Mouse (Mus musculus) left cerebral cortex, adult 9 months (tissue): ENCODE measurements around the gene Strip1.

Experiments used
- DNase-seq, 2 experiments: peaks; one replicate each; pipeline ENCODE4 v3.0.0; 2022; ENCODE audit warnings: low spot score in 2 of 2

Gene Strip1

DNA sequence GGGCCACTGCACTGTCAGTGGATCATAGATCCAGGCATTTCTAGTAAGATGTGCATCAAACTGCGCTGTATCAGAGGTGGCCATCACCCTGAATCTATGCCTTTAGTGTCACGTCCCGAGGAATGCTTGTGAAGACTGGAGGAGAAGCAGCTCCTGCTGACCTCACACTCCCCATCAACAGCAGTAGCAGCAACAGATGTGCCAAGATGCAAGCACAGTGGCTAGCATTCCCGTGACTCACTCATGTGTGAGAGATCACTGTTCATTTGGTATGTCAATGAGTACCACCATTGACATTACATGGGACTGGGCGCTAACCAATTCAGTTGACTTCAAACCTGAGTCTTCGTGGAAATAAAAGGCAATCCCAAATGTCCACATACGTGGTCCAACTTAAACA, 3.9 kb downstream of the Strip1 start:
- DNase-seq = no peak

DNA sequence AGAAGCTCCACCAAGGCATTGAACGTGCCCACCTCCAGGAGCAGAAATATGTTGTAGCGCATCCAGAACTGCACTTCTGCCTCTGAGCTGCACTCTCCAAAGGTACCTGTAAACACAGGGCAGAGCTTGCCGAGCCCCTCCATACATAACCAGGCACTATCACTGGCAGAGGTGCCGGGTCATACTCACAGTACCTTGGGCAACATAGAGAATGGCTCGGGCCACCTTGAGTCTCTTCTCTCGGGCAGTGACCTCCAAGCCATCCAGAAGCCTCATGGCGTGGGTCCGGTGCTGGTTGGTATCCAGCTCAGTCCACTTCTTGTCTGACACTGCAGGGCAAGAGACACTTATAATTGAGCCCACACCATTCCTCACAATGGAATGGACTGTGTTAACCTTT, 4.7 kb downstream of the Strip1 start:
- DNase-seq = no peak

DNA sequence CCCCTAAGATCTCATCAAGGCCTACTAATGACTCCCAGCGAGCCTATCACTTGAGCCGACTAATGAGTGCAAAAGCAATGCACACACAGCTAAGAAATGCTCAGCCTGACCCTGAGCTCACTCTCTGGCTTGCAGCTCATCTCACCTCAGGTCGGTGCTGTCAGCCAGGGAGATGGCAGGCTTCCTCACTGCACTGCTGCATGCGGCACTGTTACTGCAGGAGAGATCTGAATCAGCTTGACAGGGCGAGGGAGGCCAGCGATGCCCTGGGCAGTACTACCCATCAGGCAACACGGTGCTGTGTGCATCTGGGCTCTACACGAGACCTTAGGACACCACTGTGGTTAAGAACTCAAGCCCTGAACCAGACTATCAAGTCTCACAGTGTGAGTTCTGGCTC, 6.0 kb downstream of the Strip1 start:
- DNase-seq = no peak

DNA sequence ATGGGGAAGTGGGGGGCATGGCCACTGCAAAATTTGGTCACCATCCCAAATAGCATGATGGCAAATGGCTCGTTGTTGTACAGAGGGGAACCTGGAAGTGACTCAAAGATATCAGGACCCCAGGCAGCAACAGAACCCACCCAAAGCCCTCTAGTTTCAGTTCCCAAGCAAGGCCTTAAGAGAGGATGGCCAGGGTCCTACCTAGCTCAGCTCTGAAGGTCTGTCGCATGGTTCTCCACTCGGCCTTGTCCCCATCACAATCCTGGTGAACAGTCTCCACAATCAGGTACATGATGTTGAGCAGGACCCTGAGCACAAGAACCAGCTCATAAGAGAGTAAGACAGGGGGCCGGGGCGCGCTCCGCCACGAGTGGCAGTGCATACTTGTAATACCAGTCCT, 7.1 kb downstream of the Strip1 start:
- DNase-seq = no peak

DNA sequence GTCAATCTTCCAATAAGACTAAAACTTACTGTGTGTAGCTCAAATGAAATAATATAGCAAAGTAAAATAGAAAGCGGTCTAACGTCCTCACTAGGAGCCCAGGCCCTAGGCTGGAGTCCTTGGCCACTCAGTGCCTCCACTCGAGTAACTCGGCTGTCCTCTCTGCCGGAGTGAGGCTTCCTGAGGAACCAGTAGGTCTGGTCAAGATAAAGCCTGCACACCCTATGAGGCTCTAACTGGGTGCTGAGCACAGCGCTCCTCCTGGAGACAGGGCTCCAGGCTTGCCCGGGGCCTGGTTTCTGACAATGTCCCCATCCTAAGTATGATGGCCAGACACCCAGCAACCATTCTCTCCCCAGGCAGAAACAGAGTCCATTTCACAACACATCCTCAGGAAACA, 9.0 kb downstream of the Strip1 start:
- DNase-seq = no peak

DNA sequence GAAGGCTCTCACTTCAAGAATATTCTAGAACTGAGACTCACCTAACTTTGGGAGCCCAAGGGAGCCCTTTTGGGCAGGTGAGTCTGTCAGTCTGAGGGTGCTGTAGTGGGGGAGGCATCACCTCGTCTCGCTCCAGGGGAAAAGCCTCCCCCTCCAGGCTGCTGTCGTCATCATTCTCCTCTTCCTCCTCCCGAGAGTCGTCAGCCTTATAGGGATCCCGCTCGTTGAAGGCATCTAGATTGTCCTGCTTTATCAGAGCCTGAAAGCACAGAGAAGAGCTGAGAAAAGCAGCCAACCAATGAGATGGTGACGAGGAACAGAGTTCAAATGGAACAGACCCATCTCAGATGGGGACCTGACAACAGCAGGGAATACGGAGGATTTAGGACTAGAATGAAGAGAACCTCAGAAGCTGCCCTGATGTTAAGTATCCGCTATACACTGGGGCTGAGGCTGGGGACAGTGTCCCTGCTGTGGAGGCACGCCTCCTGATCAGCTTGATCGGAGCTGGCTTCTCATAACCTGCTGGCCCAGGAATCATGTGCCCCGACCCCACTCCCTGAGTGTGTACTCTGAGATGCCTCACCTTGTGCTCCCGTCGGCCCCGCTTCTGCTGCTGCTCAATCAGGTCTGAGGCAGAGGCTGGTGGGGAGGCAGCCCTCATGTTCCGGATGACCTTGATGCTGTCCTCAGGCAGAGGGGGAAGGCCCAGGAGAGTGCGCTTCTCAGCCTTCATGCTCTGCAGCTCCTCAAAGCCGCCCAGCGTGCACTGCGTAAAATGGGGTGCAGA, 10.0 kb downstream of the Strip1 start:
- DNase-seq = no peak

DNA sequence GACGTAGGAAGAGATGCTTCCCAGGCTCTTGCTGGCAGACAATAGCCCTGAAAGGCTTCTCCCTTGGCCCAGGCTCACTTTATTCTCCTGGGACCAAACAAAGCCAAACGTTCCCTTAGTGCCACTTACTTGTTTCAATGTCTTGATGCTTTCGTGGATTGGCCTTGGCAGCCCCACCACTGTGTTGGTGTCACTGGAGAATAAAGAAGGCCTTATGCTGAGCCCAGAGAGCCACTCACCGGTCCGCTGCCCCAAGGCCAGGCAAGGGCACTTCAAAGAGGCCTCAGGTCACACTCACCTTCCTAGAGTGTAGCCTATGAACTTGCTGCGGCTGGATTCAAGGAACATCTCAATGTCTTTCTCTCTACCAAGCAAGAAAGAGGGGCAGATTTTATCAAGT, 11.6 kb downstream of the Strip1 start:
- no peak for DNase-seq

DNA sequence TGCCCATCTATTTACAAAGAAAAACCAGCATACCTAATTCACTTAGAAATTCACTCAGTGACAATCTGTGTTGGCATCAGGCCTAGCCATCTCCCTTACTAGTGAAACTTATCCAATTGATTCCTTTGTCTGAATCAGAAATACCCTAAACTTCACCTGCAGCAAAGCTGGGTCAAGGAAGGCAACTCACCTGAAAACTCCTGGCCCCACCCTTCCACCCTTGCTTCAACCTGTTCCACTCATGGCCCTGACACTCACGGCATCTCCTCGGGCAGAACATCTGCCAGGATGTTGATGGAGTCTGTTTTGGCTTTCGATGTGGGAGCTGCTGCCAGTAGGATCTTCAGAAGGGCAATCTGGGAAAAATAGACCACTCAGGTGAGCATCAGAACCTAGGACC, 13.7 kb downstream of the Strip1 start:
- DNase-seq = no peak

DNA sequence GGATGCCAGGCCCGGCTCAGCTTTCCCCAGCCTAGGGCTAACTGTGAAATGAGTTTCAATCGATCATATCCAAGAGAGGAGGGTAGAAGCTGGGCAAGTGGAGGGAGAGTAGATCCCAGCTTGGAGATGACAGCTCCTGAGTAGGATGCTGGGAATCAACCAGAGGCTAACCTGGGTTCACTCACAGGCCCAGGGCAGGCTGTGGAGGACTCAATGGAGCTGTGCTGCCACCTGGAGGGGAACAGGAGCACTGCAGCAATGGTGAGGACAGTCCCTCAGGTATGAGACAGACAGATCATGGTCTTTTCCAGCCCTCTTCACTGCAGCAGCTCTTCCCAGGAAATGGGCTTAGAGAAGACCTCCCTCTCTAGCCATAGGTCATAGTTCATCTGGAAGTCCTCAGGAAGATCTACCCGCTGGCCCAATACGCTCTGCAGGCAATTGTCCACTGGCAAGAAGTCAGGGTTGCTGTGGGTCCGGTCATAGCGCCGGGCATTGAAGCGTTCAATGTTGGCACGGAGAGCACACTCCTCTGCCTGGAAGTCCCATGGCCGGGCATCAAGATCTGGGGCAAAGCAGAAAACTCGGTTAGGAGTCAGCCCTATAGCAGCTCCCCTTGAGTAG, 18.5 kb downstream of the Strip1 start:
- DNase-seq = peak in 1 of 2 experiments; percentile 73

DNA sequence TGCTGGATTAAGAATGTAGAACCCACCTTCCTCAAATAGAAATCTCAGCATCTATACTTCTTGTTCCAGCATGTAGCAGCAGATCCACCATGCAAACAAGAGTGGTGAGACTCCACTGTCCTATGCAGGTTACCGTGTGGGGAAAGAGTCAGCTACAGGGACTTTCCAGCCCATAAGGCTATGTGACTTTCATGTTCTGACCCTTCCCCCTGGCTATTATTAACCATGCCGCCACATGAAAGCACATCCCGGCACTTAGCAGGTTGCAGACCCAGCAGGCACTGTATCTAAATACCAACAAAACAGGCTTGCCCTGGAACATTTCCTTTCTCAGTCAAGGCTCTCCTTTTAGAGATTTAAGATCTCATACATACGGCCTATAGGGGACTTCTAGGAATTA, 20.1 kb downstream of the Strip1 start:
- DNase-seq = no peak

DNA sequence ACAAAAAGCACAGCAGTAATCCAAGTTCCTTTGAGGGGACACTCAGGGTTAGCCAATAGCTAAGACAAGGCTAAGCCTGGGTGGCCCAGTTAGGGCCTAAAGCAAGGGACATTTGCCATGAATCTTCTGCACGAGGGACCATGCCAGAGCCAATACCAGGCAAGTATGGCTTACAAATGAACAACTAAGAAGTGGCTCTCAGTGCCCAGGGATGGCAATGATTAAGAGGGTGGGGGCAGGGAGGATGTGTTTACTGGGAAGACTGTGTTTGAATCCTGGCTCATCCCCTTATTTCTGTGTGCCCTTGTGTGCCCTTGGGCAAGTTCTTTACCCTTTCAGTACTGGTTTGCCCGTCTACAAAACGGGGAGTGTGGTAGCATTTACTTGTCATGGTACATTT, 22.1 kb downstream of the Strip1 start:
- DNase-seq = no peak

DNA sequence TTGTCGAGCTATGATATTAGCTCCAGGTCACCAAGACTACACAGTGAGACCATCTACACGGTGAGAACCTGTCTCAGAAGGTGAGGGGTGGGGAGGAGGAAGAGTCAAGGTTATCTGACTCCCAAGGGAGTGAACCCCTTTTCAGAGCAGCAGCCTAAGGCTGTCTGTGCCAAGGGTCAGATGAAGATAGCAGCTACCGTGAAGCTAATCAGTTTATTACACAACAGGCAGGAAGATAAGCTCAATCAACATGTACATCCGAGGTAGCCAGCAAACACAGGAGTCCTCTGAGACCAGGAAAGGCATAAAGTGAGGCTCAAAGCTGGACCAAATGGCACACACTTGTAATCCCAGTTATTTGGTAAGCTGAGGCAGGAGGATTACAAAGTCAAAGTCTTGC, 22.7 kb downstream of the Strip1 start:
- DNase-seq = no peak

DNA sequence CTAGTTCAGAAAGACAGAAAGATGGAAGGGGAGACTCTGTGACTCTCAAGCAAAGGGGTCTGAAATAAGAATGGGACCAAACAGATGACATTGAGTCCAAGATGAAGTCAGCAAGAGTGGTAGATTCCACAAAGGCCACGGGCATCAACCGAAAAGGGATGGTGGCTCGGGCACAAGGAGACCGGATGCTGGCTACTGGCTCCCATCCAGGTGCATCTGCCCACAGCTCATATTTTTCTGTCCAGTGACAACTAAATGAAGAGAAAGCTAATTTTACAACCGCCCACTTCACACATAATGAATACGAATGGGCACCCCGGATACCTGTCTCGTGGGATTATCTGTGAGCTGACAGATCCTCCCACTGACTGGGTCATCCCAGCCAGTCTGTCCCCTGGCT, 24.3 kb downstream of the Strip1 start:
- no peak for DNase-seq

DNA sequence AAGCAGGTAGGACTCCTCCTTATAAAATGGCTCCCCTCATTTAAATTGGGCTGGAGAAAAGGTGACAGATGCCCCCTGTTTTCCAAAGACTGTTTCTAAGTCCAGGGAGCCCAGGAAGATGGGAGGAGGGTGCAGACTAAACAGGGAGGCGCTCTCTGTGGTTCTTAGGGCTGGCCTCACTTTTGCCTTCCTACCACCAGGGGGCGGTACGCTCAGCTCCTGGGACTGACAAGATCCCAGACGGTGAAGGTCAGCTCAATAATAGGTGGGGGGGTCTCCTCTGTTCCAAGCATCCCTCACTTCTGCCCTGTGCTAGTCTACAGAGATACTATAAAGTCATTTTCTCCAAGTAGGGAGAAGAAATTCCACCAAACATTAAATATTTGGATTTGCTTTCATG, 26.2 kb downstream of the Strip1 start:
- DNase-seq = peak in 1 of 2 experiments; percentile 46

DNA sequence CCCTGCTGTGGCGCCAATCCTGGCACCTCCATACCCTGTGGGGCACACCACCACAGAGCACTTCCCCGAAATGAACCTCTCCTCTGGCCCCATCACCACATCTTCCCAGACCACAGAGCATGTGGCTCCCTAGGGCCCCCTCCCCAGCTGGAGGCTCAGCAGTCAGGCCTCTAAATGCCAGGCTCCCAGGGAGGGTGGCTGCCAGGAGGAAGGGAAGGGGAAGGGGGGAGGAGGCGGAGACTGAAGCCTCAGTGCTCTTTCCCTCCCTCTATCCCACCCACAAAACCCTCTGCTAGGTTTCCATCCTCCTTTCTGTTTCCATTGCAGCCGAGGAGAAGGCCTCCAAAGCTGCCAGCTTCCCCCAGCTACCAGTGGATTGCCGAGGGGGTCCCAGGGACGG, 31.4 kb downstream of the Strip1 start:
- no peak for DNase-seq

DNA sequence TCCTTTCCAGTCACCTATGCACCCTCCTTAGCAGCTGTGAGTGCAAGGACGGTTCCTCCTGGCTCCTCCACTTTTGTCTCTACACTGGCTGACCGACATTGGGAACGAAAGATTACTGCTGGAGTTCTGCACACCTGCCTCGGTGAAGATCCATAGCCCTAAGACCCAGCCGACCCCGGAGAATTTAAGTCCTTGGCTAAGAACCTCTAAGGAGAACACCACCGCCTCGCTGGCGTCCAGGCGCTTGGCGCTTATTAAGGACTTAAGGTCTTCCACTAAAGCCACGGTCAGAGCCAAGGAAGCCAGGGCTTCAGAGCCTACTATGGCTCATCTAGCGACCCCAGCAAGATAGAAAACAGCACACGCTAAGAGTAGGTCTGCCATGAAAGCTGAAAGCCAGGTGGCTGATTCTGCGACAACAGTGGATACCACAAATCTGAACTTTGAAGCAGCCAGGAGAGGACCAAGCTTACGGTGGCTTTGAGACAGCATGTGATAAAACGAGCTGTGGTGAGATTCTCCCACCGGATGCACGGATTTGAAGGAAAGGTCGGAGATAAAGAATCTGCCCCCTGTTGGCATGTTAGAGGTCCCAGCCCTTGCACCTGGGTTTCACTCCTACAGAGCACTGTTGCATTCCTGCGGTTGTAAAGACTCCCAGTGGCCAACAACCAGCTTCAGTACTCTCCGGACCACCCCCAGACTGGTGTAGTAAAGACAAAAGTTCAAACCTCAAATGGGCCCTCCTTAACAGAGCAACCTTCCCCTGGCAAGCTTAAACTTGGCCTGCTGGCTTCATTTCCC, 33.7 kb downstream of the Strip1 start:
- no peak for DNase-seq

DNA sequence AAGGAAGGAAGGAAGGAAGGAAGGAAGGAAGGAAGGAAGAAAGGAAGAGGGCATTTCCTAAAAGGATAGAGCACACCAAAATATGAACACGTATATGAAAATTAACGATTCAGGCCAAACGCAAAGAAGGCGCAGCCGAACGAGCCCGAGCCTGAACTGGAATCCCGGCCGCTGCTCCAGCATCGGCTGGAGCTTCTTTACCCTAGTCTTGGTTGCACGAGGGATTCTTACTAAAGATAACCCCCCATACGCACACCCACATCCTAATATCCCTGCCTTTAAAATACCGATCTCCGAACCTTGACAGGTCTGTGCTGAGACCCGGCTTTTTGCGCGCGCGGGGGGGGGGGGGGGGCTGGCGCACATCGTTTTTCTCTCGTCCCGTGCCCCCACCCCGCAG, 34.4 kb downstream of the Strip1 start:
- no peak for DNase-seq

DNA sequence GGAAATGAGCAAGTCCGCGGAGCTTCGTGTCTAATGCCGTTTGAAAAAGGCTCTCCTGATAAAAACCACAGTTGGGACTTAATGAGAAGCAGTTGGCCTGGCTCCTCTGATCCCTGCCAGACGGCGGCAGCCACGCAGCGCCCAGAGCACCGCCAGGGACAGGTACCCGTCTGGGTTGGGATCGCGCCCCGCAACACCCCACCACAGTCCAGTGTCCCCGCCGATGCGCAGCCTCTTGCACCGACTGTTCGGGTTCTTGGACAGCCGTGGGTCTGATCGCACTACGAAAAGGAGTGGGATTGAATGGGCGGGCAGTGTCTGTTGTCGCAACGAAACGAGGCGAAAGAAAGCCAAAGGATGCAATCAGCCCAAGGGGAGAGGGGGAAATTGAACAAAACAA, 34.9 kb downstream of the Strip1 start:
- DNase-seq = no peak

DNA sequence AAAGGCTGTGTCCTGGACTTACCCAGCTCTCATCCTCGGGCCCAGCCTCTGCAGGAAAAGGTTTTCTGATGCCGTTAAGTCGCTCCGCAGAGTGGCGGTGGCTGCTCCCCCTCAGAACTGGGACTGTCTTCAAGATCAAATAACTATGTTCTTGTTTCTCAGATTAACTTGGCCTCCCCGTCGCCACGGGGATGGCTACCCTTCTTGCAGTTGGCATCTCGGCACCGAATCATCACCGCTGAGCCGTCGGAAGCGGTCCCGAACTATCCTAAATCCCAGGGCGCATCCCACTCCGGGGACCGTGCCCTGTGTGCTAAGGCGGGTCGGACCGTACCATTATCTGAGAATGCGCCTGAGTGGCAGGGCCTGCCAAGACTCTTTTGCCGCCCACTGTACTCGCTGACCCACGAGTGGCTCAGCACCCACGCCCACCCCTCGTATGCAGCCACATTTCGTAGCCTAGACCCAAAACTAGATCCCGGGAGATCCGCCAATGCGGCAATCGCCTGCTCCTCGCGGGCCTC, 35.5 kb downstream of the Strip1 start:
- no peak for DNase-seq

DNA sequence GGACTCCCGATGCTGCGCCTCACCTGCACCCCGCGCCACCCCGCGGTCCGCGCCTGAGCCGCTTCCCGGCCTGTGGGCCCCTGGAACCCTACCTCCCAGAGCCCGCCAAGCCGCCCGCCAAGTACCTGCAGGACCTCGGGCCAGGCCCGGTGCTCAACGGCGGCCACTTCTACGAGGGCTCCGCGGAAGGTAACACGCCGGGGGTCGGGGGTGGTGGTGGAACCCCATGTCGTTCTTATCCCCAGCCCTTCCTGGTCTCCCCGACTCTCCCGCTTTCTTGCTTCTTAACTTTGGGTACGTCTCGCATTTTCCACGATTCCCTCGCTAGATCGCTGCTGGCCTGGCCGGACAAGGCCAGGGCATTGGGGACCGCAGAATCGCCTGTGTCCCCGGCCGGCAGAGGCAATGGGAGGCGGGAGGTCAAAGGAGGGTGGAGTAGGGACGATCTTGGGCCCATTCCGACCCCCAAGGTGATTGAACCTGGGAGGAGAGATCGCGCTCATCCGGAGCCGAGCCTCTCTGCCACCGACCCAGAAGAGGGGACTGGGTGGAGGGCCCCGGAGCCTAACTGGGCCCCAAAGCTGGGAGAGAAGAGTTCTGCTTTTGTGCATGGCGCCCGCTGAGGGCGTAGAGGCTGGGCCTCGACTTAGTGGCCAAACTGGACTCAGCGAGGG, 36.1 kb downstream of the Strip1 start:
- no peak for DNase-seq

DNA sequence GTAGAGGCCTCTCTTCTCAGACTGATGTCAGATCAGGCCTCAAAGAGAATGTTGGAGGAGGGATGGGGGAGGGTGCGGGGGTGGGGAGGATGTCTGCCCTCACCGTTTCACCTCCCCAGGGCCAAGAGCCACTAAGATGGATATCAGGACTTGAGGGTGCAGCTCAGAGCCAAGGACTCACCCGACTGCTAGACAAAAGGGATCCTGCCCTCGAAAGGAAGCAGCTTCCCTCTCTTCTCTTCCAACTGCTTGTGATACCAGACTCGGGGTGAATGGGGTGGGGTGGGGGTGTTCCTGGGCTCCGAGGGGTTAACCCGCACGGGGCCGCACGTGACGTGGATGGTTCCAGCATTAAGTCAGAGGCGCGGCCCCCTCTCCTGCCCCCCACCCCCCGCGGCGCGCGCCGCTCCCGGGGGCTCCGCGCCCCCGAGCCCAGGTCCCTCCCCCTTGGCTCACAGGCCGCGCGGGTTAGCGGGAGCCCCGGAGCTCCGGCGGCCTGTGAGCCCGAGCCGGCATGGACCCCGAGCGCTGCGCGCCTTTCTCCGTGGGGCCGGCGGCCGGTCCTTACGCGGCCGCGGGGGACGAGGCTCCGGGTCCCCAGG, 36.7 kb downstream of the Strip1 start, which contains the start of gene Alx3:
TSS of gene Alx3 (plus strand) at position 370 of the 602 bp plus-strand sequence.
- no peak for DNase-seq

DNA sequence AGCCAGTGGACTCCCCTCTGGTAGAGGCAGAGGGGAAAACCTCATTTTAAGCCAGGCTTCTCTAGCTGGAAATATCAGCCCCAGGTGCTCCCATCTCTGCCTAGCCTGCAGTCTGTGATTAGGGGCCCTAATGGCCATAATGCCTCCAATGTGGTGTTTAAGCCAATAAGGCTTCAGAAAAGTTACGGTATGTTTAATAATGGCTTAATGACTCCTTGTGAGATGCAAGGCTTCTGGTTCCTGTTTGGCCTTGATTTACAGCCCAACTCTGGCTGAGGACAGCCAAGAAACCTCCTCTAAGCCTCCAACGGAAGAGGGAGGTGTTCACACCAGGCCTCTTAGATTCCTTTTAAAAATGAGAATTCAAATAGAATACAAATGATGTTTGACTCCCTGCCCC, 37.9 kb downstream of the Strip1 start:
- no peak for DNase-seq
